Mouse (Mus musculus): ENCODE data around the gene Gm30191.
"Not testable (repeated sequence)": the region's sequence is repeated elsewhere in the genome, so short reads cannot be mapped to it uniquely, and the experiment has no call there.

The Gm30191 gene

GRCm38 (mm10) chr4:134252131-134252910 lies 5.6 kb downstream of the Gm30191 start:
- no peak for DNase-seq (ENCODE audit: low spot score)

DNA sequence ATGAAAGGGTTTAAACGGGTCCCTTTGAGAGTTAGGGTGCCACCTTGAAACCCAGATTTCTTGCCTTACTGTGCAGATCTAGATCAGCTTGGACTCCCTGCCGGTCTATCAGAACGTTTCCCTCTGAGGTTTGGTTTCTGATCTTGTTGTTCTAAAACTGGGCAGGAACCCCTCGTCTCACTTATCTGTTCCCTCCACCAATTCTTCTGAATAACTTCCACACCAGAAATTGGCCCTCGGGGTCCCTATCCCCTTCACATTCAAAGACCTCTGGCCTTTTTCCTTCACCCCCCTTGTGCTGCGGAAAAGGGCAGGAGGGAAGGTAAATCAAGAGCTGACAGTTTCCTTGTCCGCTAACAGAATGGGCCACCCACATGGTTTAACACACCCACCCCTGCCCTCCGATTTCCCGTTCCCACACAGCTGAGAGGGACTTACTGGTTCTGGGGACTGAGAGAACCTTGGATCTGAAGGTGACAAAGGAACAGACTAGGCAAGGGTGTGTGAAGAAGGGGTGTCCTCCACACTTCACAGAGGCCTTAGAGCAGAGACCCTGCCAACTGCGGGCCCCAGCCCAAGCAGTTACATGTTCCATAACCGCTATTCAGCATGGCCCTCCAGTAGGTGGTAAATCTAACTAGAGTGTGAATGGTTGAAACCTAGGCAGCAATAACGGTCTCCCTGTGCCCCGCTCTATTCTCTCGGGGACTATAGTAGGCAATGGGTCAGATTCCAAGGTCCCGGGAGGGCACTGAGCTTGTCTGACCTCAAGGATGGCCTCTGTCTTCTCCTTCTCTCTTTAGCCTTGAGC lies 6.4 kb downstream of the Gm30191 start:
- DNase-seq (ENCODE audit: low spot score), result no peak

GRCm38 (mm10) chr4:134253722-134254324 lies 7.1 kb downstream of the Gm30191 start, which contains the start of gene Grrp1:
Grrp1 (minus strand) TSS chr4:134254106.
- no peak for DNase-seq (ENCODE audit: low spot score)

- no peak for DNase-seq (ENCODE audit: low spot score)
Observed at GRCm38 (mm10) chr4:134254835-134255234, 8.1 kb downstream of the Gm30191 start.

- no peak for DNase-seq (ENCODE audit: low spot score)
Observed at GRCm38 (mm10) chr4:134255854-134256253, 9.1 kb downstream of the Gm30191 start.

- DNase-seq (ENCODE audit: low spot score), result no peak
Observed at GRCm38 (mm10) chr4:134256407-134257197, 9.9 kb downstream of the Gm30191 start.

DNA sequence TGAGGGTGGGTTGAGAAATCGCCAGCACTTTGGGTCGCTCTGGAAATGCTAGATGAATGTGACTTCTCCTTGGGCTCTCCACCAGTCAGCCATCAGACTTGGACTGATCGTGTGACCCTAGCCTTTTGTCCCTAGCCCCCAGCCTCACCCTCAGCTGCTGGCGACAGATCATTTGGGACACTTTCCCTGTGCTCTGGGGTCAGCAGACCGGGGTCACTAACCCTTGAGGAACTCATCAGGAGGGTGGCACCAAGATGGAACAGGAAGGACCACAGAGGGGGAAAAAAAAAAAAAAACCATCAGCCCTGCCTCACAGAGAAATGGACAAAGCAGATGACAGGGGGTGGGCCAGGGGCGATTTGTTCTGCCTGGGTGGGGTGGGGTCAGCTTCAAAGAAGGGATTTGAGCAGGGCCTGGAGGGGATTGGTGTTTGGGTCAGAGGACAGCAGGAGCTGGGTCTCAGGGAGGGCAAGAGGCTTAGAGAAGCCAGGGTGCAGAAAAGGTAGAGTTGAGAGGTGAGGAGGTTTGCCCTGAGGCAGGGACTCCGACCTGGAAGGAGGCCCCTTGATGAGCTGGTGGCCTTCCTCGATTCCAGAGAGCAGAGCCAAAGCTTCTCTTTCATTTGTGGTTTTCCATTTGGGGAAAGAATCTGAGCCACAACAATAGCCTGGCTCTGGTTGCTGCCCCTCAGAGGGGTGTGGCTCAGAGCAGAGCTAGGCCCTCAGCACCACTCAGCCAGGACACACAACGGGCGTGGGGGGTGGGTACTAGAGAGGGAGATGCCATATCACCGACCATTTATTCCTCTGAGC lies 10.7 kb downstream of the Gm30191 start:
- DNase-seq (ENCODE audit: low spot score), result no peak

GRCm38 (mm10) chr4:134258354-134258753 lies 11.6 kb downstream of the Gm30191 start:
- DNase-seq (ENCODE audit: low spot score), result no peak

DNA sequence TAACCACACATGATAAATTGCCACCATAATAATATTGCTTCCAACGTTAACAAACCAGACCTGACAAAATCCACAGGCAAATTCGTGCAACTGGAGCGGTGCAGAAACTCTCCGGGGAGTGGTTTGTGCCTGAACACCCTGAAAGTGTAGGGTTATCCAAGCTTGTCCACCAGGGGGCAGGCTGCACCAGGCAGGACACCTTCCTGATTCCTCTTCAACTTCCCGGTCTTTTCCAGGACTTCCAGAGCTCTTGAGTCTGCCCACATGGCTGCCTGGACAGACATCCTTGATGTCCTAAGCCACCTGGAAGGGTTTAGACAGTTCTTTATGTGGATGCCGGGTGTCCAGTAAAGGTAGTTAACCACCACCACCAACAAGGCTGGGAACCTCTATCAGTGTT lies 16.5 kb downstream of the Gm30191 start:
- no peak for DNase-seq (ENCODE audit: low spot score)

DNA sequence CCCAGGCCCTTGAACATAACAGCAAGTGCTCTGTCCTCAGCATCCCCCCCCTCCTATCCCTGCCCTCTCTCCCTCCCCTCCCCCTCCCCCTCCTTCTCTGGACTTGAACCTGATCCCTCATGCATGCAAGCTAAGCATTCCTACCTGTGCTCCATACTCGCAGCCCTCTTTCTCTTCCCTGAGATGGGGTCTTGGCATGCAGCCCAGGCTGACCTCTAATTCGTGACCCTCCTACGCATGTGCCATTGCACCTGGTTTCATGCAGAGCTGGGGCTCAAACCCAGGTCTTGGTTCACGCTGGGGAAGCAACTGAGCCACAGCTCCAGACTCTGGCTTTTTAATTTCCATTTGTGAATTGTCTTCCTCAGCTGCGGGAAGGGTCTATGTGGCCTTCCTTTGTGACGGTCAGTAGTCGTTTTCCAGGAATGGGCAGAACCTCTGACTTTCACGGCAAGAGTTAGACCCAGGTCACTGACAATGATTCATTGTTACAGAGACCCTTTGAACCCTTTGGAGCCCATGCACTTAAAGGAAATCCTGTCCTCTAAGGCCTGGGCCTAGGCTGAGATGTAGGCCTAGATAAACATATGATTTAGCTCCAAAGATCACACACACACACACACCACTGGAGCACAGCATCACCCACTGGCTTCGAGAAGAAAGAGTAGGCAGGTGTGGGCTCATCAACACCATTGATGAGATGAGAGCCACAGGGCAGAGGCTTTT lies 19.3 kb downstream of the Gm30191 start:
- no peak for DNase-seq (ENCODE audit: low spot score)

DNA sequence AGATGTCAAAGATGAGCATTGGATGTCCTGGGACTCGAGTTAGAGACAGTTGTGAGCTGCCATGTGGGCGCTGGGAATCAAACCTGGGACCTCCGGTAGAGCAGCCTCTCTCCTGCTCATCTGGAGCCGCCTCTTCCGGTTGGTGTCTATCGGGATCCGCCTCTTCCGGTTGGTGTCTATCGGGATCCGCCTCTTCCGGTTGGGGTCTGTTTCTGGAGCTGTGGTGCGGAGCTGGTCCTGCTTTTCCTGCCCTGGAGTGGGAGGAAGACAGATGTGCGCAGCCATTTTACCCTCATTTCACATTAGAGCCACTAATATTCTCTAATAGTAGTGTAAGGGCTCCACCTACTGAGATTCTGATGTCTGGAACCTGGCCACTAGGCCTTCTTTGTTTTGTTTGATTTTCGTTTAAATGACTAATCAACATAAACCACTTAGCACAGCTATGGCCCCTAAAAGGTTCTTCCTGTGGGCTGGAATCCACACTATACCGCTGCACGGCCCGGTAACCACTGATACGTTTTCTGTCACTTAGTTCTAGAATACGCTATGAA lies 21.4 kb downstream of the Gm30191 start:
- DNase-seq (ENCODE audit: low spot score), result peak; percentile 85

- not testable (repeated sequence) for DNase-seq (ENCODE audit: low spot score)
Observed at GRCm38 (mm10) chr4:134269622-134270021, 22.9 kb downstream of the Gm30191 start.

- DNase-seq (ENCODE audit: low spot score), result no peak
Observed at GRCm38 (mm10) chr4:134271979-134272378, 25.2 kb downstream of the Gm30191 start.

- DNase-seq (ENCODE audit: low spot score), result no peak
Observed at GRCm38 (mm10) chr4:134272731-134273416, 26.1 kb downstream of the Gm30191 start.

GRCm38 (mm10) chr4:134273417-134274345 lies 26.9 kb downstream of the Gm30191 start:
- no peak for DNase-seq (ENCODE audit: low spot score)

GRCm38 (mm10) chr4:134284942-134285341 lies 38.2 kb downstream of the Gm30191 start:
- DNase-seq (ENCODE audit: low spot score), result no peak

GRCm38 (mm10) chr4:134286226-134287167 lies 39.8 kb downstream of the Gm30191 start:
- DNase-seq (ENCODE audit: low spot score), result no peak
